In genomic region chr1:90287251-90287650, GRCm38 (mm10) we compare ENCODE assay signal across 30 mouse cellular contexts.
DNase-seq lines count a peak whose midpoint lies in the region; ATAC-seq lines count a peak whose summit lies in the region.
"Had no signal": no experiment of that assay in that cellular context is flagged by ENCODE, and none has a peak within 500 bp of the region (broad histone marks: within the 10 kb centered on the region; RNA-seq: fewer than 3 reads in every experiment).

No protein-coding gene starts in this region.

- 0 out of 2 replicates have a peak, but pooled peaks cover 6% of the 10 kb centered on the region for H3K27me3 ChIP-seq in hindbrain, embryonic 10.5 days (ENCODE audit: insufficient read depth, poor library complexity, severe bottlenecking)
- no peaks in the 10 kb centered on the region for H3K27me3 ChIP-seq in hindbrain, embryonic 11.5 days (ENCODE audit: control insufficient read depth, insufficient read depth, low read length)
- H3K27me3 ChIP-seq in embryonic facial prominence, embryonic 10.5 days (replicated peaks; ENCODE audit: low read depth, poor library complexity, severe bottlenecking): no peaks in the 10 kb centered on the region
- no peaks in the 10 kb centered on the region for H3K27me3 ChIP-seq in intestine, embryonic 15.5 days (replicated peaks)
- H3K27me3 ChIP-seq in liver, embryonic 15.5 days: no peaks in the 10 kb centered on the region
- H3K27me3 ChIP-seq: embryonic facial prominence, embryonic 13.5 days; forebrain, embryonic 15.5 days; kidney, embryonic 15.5 days; limb, embryonic 15.5 days; midbrain, embryonic 15.5 days; neural tube, embryonic 12.5 days; Patski had no signal

- intact Hi-C loops in left cerebral cortex, postnatal 10 days (cut with DNase I): no loop called here

- 84% methylated on average over 3 of the region's 3 CpGs for WGBS in hindbrain, embryonic 10.5 days
- WGBS in hindbrain, embryonic 11.5 days: 90% methylated on average over 3 of the region's 3 CpGs
- 86% methylated on average over 3 of the region's 3 CpGs for WGBS in embryonic facial prominence, embryonic 10.5 days
- WGBS in intestine, embryonic 15.5 days: 64% methylated on average over 3 of the region's 3 CpGs
- 61% methylated on average over 3 of the region's 3 CpGs for WGBS in liver, embryonic 15.5 days (ENCODE audit: insufficient replicate concordance)

- no peak for ATAC-seq in hindbrain, embryonic 11.5 days (ENCODE audit: low FRiP score)
- peak; percentile 48; the same call in 1 of the 2 replicates for ATAC-seq in intestine, embryonic 15.5 days
- no peak for ATAC-seq in liver, embryonic 15.5 days (ENCODE audit: insufficient read depth)
- ATAC-seq in erythroid progenitor cell, adult 5-6 weeks (replicated peaks; ENCODE audit: low FRiP score, poor library complexity, severe bottlenecking): no peak
- ATAC-seq: forebrain, embryonic 15.5 days; hindbrain, postnatal 0 days; midbrain, embryonic 15.5 days; Patski had no signal

- H3K27ac ChIP-seq in hindbrain, embryonic 10.5 days: peak overlapping the region; percentile 23; the same call in 1 of the 2 replicates
- H3K27ac ChIP-seq in hindbrain, embryonic 11.5 days (ENCODE audit: low read depth, low read length): no peak overlapping the region
- H3K27ac ChIP-seq in embryonic facial prominence, embryonic 10.5 days (replicated peaks): 0 out of 2 replicates have a peak overlapping the region, but pooled peaks have one; percentile 35
- H3K27ac ChIP-seq in intestine, embryonic 15.5 days: no peak overlapping the region
- peak overlapping the region; percentile 97 for H3K27ac ChIP-seq in liver, embryonic 15.5 days (replicated peaks)
- H3K27ac ChIP-seq: forebrain, embryonic 15.5 days; gastrocnemius, adult 2 months; hindbrain, embryonic 12.5 days; hindbrain, postnatal 0 days; kidney, embryonic 15.5 days; limb, embryonic 15.5 days; lung, embryonic 15.5 days; midbrain, embryonic 15.5 days; neural tube, embryonic 12.5 days had no signal

- no peak overlapping the region for H3K4me2 ChIP-seq in hindbrain, embryonic 11.5 days (replicated peaks; ENCODE audit: low read depth, low read length)
- no peak overlapping the region for H3K4me2 ChIP-seq in intestine, embryonic 15.5 days (replicated peaks)
- no peak overlapping the region for H3K4me2 ChIP-seq in liver, embryonic 15.5 days
- H3K4me2 ChIP-seq: embryonic facial prominence, embryonic 13.5 days; forebrain, embryonic 15.5 days; hindbrain, embryonic 12.5 days; kidney, embryonic 15.5 days; limb, embryonic 15.5 days; lung, embryonic 15.5 days; midbrain, embryonic 15.5 days; neural tube, embryonic 12.5 days had no signal

- no peaks in the 10 kb centered on the region for H3K36me3 ChIP-seq in hindbrain, embryonic 10.5 days
- no peaks in the 10 kb centered on the region for H3K36me3 ChIP-seq in hindbrain, embryonic 11.5 days (ENCODE audit: control insufficient read depth, insufficient read depth, low read length)
- H3K36me3 ChIP-seq in embryonic facial prominence, embryonic 10.5 days (replicated peaks): no peaks in the 10 kb centered on the region
- no peaks in the 10 kb centered on the region for H3K36me3 ChIP-seq in intestine, embryonic 15.5 days
- no peaks in the 10 kb centered on the region for H3K36me3 ChIP-seq in liver, embryonic 15.5 days (replicated peaks)
- H3K36me3 ChIP-seq: embryonic facial prominence, embryonic 13.5 days; forebrain, embryonic 15.5 days; hindbrain, embryonic 12.5 days; kidney, embryonic 15.5 days; limb, embryonic 15.5 days; lung, embryonic 15.5 days; midbrain, embryonic 10.5 days; midbrain, embryonic 15.5 days; neural tube, embryonic 12.5 days had no signal

- no peaks in the 10 kb centered on the region for H3K9me3 ChIP-seq in hindbrain, embryonic 10.5 days
- no peaks in the 10 kb centered on the region for H3K9me3 ChIP-seq in hindbrain, embryonic 11.5 days (ENCODE audit: control insufficient read depth, low read length)
- no peaks in the 10 kb centered on the region for H3K9me3 ChIP-seq in embryonic facial prominence, embryonic 10.5 days
- H3K9me3 ChIP-seq in intestine, embryonic 15.5 days: no peaks in the 10 kb centered on the region
- no peaks in the 10 kb centered on the region for H3K9me3 ChIP-seq in liver, embryonic 15.5 days (replicated peaks)
- H3K9me3 ChIP-seq: embryonic facial prominence, embryonic 13.5 days; forebrain, embryonic 15.5 days; hindbrain, embryonic 12.5 days; kidney, embryonic 15.5 days; limb, embryonic 15.5 days; lung, embryonic 15.5 days; midbrain, embryonic 10.5 days; midbrain, embryonic 15.5 days; neural tube, embryonic 12.5 days had no signal

- DNase-seq in hindbrain, embryonic 10.5 days (ENCODE audit: low spot score): no peak
- DNase-seq in hindbrain, embryonic 11.5 days (ENCODE audit: low spot score): no peak
- no peak for DNase-seq in embryonic facial prominence, embryonic 10.5 days (ENCODE audit: low spot score)
- DNase-seq in left cerebral cortex, postnatal 10 days (ENCODE audit: extremely low spot score in 1 of 2, low spot score in 2 of 2): no peak
- DNase-seq: adrenal gland, postnatal 25 days; cerebellum, adult 11-12 months; cerebellum, adult 9-11 months; embryo, embryonic 11 days; gastrocnemius, adult 2 months; heart, postnatal 14 days; kidney, adult 18-20 months; kidney, postnatal 25 days; left cerebral cortex, postnatal 4 days; right cerebral cortex, adult 18-20 months; right cerebral cortex, postnatal 4 days had no signal

- no peak overlapping the region for H3K9ac ChIP-seq in hindbrain, embryonic 11.5 days (ENCODE audit: low read depth, low read length)
- no peak overlapping the region for H3K9ac ChIP-seq in intestine, embryonic 15.5 days
- no peak overlapping the region for H3K9ac ChIP-seq in liver, embryonic 15.5 days
- H3K9ac ChIP-seq: embryonic facial prominence, embryonic 13.5 days; forebrain, embryonic 15.5 days; hindbrain, embryonic 12.5 days; kidney, embryonic 15.5 days; limb, embryonic 15.5 days; lung, embryonic 15.5 days; midbrain, embryonic 15.5 days; neural tube, embryonic 12.5 days had no signal

- H3K4me3 ChIP-seq in hindbrain, embryonic 10.5 days: no peak overlapping the region
- no peak overlapping the region for H3K4me3 ChIP-seq in hindbrain, embryonic 11.5 days (ENCODE audit: low read depth, low read length)
- H3K4me3 ChIP-seq in embryonic facial prominence, embryonic 10.5 days: no peak overlapping the region
- no peak overlapping the region for H3K4me3 ChIP-seq in intestine, embryonic 15.5 days (replicated peaks)
- no peak overlapping the region for H3K4me3 ChIP-seq in liver, embryonic 15.5 days (replicated peaks)
- H3K4me3 ChIP-seq: embryonic facial prominence, embryonic 13.5 days; forebrain, embryonic 15.5 days; gastrocnemius, adult 2 months; hindbrain, embryonic 12.5 days; kidney, embryonic 15.5 days; layer of hippocampus, adult 2 months; limb, embryonic 15.5 days; lung, embryonic 15.5 days; midbrain, embryonic 10.5 days; midbrain, embryonic 15.5 days; neural tube, embryonic 12.5 days had no signal

- H3K4me1 ChIP-seq in hindbrain, embryonic 10.5 days (replicated peaks): peaks cover 85% of the 10 kb centered on the region
- H3K4me1 ChIP-seq in hindbrain, embryonic 11.5 days (replicated peaks; ENCODE audit: control insufficient read depth, insufficient read depth, low read length): peaks cover 10% of the 10 kb centered on the region; the same call in 1 of the 2 replicates
- H3K4me1 ChIP-seq in embryonic facial prominence, embryonic 10.5 days: peaks cover 82% of the 10 kb centered on the region
- H3K4me1 ChIP-seq in intestine, embryonic 15.5 days (replicated peaks): peaks cover 15% of the 10 kb centered on the region; the same call in 1 of the 2 replicates
- peaks cover 77% of the 10 kb centered on the region for H3K4me1 ChIP-seq in liver, embryonic 15.5 days (replicated peaks)

Comparison
In these comparisons a context has a peak if more than half of its experiments do, and no peak if none do; other contexts are left out.
1. H3K27ac ChIP-seq: peak in hindbrain, embryonic 10.5 days (single experiment), embryonic facial prominence, embryonic 10.5 days (single experiment) and liver, embryonic 15.5 days (single experiment); none in hindbrain, embryonic 11.5 days (single experiment) and intestine, embryonic 15.5 days (single experiment).